In genomic region chr8:4245737-4246136, GRCm38 (mm10) we compare ENCODE assay signal across 20 mouse cellular contexts. TPM values are rescaled to one million over a fixed set of nuclear protein-coding genes. Genes with fewer than 3 reads are reported as not detected.
"Had no signal": no experiment of that assay in that cellular context is flagged by ENCODE, and none has a peak within 500 bp of the region (broad histone marks: within the 10 kb centered on the region; RNA-seq: fewer than 3 reads in every experiment).

No protein-coding gene starts in this region.

- H3K27ac ChIP-seq: midbrain, embryonic 10.5 days; midbrain, embryonic 12.5 days; neural tube, embryonic 13.5 days; neural tube, embryonic 15.5 days had no signal

- H3K9me3 ChIP-seq: midbrain, embryonic 10.5 days; midbrain, embryonic 12.5 days; neural tube, embryonic 13.5 days; neural tube, embryonic 15.5 days had no signal

- H3K4me3 ChIP-seq: midbrain, embryonic 10.5 days; midbrain, embryonic 12.5 days; myocyte; neural tube, embryonic 13.5 days; neural tube, embryonic 15.5 days had no signal

- DNase-seq: lung, adult 18-20 months; lung, embryonic 14.5 days; lung, postnatal 10 days; lung, postnatal 4 days; midbrain, embryonic 14.5 days; retina, postnatal 1 day; right cerebral cortex, adult 18-20 months; right cerebral cortex, postnatal 25 days; right cerebral cortex, postnatal 4 days; spleen, adult 18-20 months; thymus, adult 18-20 months; thymus, postnatal 14 days had no signal

- H3K9ac ChIP-seq: lung, embryonic 14.5 days; midbrain, embryonic 12.5 days; neural tube, embryonic 13.5 days; neural tube, embryonic 15.5 days had no signal

- H3K4me2 ChIP-seq: lung, embryonic 14.5 days; midbrain, embryonic 12.5 days; neural tube, embryonic 13.5 days; neural tube, embryonic 15.5 days had no signal

- H3K27me3 ChIP-seq: neural tube, embryonic 13.5 days; neural tube, embryonic 15.5 days had no signal

- ATAC-seq: midbrain, embryonic 16.5 days had no signal

RNA-seq across cellular contexts. Expression of gene Gm49320, which starts 7.1 kb away (rescaled TPM):
- total RNA-seq: megakaryocyte, adult 5-6 weeks had no signal
- polyA plus RNA-seq: liver, embryonic 16.5 days had no signal
